Mouse (Mus musculus) megakaryocyte, embryonic 14.5 days (primary cell): ENCODE measurements around the gene Miga2.

Experiments
- FLI1 ChIP-seq: IDR thresholded peaks from 2 replicates; pipeline ENCODE4 v1.6.1; 2012; ENCODE audit warnings: low read length, inconsistent platforms, mixed read lengths
- GATA1 ChIP-seq: IDR thresholded peaks from 3 replicates; pipeline ENCODE4 v1.6.1; 2012; ENCODE audit warnings: mixed read lengths, low read length, inconsistent platforms, borderline replicate concordance

GRCm38 (mm10) chr2:30366203-30366602, 2.2 kb downstream of the Miga2 start:
- TF ChIP-seq FLI1 (no peak), GATA1 (no peak)
